Mouse (Mus musculus) myocyte (in vitro differentiated cells): ENCODE results near the gene Trp53rka. TPM values are rescaled to one million over a fixed set of nuclear protein-coding genes. Genes with fewer than 3 reads are reported as not detected.

Experiments used
- H3K27me3 ChIP-seq: one replicate; pipeline ENCODE4 v1.6.1; 2011; ENCODE audit not compliant: control insufficient read depth, insufficient read depth, insufficient read length
- H3K36me3 ChIP-seq: one replicate; pipeline ENCODE4 v1.6.1; 2011; ENCODE audit not compliant: control insufficient read depth, insufficient read depth
- H3K4me2 ChIP-seq: one replicate; pipeline ENCODE4 v1.6.1; 2011; ENCODE audit warnings: low read depth, control low read depth
- H3K4me3 ChIP-seq: one replicate; pipeline ENCODE4 v1.5.1; 2011; ENCODE audit warnings: mild to moderate bottlenecking, control low read depth, moderate library complexity
- H3K79me2 ChIP-seq: one replicate; pipeline ENCODE4 v1.6.1; 2011; ENCODE audit not compliant: control insufficient read depth, insufficient read depth
- H3ac ChIP-seq: one replicate; pipeline ENCODE4 v1.6.1; 2011; ENCODE audit not compliant: control insufficient read depth, insufficient read length
- CEBPB ChIP-seq: IDR thresholded peaks from 2 replicates; pipeline ENCODE4 v1.6.1; 2011; ENCODE audit warnings: mild to moderate bottlenecking, moderate library complexity; ENCODE audit not compliant: poor library complexity, insufficient read depth, severe bottlenecking
- E2F4 ChIP-seq: IDR thresholded peaks from one replicate; pipeline ENCODE4 v1.6.1; 2011; ENCODE audit warnings: mild to moderate bottlenecking, control low read depth, moderate library complexity; ENCODE audit not compliant: insufficient read depth
- MAX ChIP-seq: IDR thresholded peaks from one replicate; pipeline ENCODE4 v1.6.1; 2011; ENCODE audit warnings: low read depth, mild to moderate bottlenecking, control low read depth
- MYOD1 ChIP-seq, 3 experiments: IDR thresholded peaks; one replicate each; pipeline ENCODE4 v1.6.1; 2011; ENCODE audit warnings: control low read depth in 2 of 3, low read depth in 2 of 3, mild to moderate bottlenecking in 2 of 3, moderate library complexity in 1 of 3; ENCODE audit not compliant: insufficient read length in 2 of 3, control insufficient read depth in 1 of 3
- MYOG ChIP-seq, 3 experiments: IDR thresholded peaks; one replicate each; pipeline ENCODE4 v1.6.1; 2011; ENCODE audit warnings: control low read depth in 2 of 3, low read depth in 2 of 3, mild to moderate bottlenecking in 2 of 3; ENCODE audit not compliant: insufficient read length in 2 of 3, control insufficient read depth in 1 of 3, insufficient read depth in 1 of 3
- POLR2A ChIP-seq: IDR thresholded peaks from one replicate; pipeline ENCODE4 v1.6.1; 2011; ENCODE audit warnings: low read depth, mild to moderate bottlenecking, control low read depth, moderate library complexity; ENCODE audit not compliant: insufficient read length
- POLR2AphosphoS2 ChIP-seq: IDR thresholded peaks from one replicate; pipeline ENCODE4 v1.6.1; 2011; ENCODE audit warnings: low read depth, control low read depth; ENCODE audit not compliant: insufficient read length
- REST ChIP-seq: IDR thresholded peaks from one replicate; pipeline ENCODE4 v1.6.1; 2011; ENCODE audit warnings: mild to moderate bottlenecking, control low read depth, moderate library complexity; ENCODE audit not compliant: insufficient read depth, insufficient read length
- SRF ChIP-seq: IDR thresholded peaks from one replicate; pipeline ENCODE4 v1.6.1; 2011; ENCODE audit warnings: low read depth; ENCODE audit not compliant: control insufficient read depth, insufficient read length
- TCF12 ChIP-seq: IDR thresholded peaks from one replicate; pipeline ENCODE4 v1.6.1; 2011; ENCODE audit warnings: mild to moderate bottlenecking, control low read depth; ENCODE audit not compliant: poor library complexity, insufficient read depth, severe bottlenecking
- TCF3 ChIP-seq: IDR thresholded peaks from one replicate; pipeline ENCODE4 v1.6.1; 2011; ENCODE audit warnings: low read depth, control low read depth; ENCODE audit not compliant: insufficient read length
- USF1 ChIP-seq: IDR thresholded peaks from one replicate; pipeline ENCODE4 v1.6.1; 2011; ENCODE audit warnings: low read depth, mild to moderate bottlenecking, control low read depth, moderate library complexity
- polyA plus RNA-seq: library from polyadenylated mRNA; unstranded; fragments of >200 nt; fragmentation: generic; extraction: Trizol; gene quantifications from one replicate; pipeline ENCODE4 v1.2.1, GENCODE M21; 2012; ENCODE audit warnings: missing spikeins

Trp53rka gene
- polyA plus RNA-seq, 1 experiment, result 19.7 TPM

DNA sequence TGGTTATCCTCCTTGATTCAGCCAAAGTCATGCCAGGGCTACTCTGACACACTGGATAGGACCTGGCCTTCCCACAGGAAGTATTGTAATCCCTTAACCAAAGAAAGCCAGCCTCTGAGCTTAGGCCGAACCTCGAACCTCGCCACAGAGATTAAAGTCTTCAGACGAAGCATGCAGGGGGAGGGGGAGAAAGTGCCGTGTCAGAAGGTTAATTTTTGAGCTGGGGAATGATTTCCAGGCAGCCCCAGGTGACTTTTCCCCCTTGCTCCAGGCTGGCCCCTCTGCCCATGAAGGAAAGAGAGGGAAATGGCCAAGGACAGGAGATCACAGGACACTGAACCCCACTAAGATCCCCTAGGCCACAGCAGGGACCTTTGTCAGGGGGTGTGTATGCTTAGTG is 34.9 kb downstream of the Trp53rka start:
- TF ChIP-seq TCF12 (no peak), E2F4 (no peak), MAX (no peak), POLR2A (no peak), USF1 (no peak), CEBPB (no peak), REST (no peak), TCF3 (no peak)
- Histone ChIP-seq H3K79me2 (no peaks in the 10 kb centered on the region), H3K36me3 (no peaks in the 10 kb centered on the region), H3K4me3 (no peak overlapping the region), H3K27me3 (peaks cover 75% of the 10 kb centered on the region), H3K4me2 (no peak overlapping the region), H3ac (no peak overlapping the region)

DNA sequence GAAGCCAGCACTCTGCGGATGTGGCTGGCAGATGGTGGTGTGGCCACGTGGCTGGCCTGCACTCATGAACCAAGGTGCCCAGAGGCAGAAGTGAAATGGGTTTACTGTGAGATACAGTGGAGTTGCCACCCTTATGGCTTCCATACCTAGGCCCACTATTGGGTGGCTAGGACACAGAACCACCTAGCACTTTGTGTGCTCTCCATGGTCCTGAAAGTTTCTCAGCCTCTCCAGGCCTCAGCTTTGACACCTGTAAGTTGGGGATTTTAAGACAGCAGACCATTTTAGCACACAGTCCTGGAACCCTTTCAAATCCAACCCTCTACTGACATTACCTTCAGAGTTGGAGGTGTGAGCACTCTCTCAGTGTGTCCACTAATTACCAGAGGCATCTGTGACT is 36.4 kb downstream of the Trp53rka start:
- Histone ChIP-seq H3K36me3 (no peaks in the 10 kb centered on the region), H3K4me3 (no peak overlapping the region), H3ac (no peak overlapping the region), H3K4me2 (no peak overlapping the region), H3K27me3 (peaks cover 72% of the 10 kb centered on the region), H3K79me2 (no peaks in the 10 kb centered on the region)
- TF ChIP-seq E2F4, result no peak
- TF ChIP-seq MYOG (IDR thresholded peaks at IDR 0.05; ENCODE audit: control insufficient read depth in 1 of 3, insufficient read depth in 1 of 3, insufficient read length in 2 of 3, low read depth in 2 of 3), result no peak
- TF ChIP-seq MAX, result no peak
- no peak for TF ChIP-seq POLR2A
- no peak for TF ChIP-seq CEBPB
- peak; percentile 77 for TF ChIP-seq REST

DNA sequence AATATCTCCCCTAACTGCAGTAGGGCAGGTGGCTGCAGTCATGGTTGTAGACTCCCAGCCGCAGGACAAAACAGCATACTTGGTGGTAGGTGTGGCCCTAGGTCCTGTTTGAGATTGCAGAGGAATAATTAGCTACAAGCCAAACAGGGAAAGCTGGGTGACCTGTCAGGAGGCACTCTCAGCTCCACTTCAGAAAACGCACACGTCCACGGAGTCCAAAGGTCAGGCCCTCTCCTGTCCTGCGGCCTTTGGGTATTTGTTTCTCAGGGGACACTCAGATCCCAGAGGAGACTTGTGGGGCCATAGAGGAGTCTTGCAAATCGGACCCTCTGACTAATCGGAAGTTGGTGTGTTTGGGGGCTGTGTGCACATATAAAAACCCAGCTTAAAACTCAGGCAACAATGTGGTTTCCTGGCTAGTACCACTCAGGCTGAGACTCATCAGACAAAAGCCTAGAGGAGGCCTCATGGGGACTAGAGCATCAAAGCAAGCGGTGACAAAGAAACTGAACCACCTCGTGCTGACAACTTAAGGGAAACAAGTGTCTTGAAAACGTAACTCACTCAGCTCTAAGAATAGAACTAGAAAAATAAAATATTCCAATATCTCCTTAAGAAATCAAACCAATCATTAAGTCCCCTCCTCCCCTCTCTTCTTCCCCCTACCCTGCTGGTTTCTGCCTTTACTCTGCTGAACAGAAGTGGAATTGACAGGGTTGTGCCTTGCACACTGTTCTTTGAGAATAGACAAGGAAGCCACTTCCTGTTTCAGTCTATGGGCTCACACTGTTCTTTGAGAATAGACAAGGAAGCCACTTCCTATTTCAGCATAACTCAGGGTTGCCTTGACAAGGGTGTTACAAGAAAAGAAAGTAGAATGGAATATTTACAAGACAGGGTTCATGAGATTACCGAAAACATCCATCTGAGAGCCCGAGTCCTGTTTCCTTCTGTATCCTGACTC is 40.1 kb downstream of the Trp53rka start:
- H3K79me2 ChIP-seq, result no peaks in the 10 kb centered on the region
- TF ChIP-seq TCF3 (no peak), CEBPB (no peak), MYOG (IDR thresholded peaks at IDR 0.05; ENCODE audit: control insufficient read depth in 1 of 3, insufficient read depth in 1 of 3, insufficient read length in 2 of 3, low read depth in 2 of 3) (no peak), SRF (no peak), REST (no peak), POLR2A (no peak), TCF12 (no peak), MYOD1 (IDR thresholded peaks at IDR 0.05; ENCODE audit: control insufficient read depth in 1 of 3, insufficient read length in 2 of 3, low read depth in 2 of 3) (no peak), POLR2AphosphoS2 (no peak), E2F4 (no peak), USF1 (no peak), MAX (no peak)
- H3K4me3 ChIP-seq, result no peak overlapping the region
- no peak overlapping the region for H3ac ChIP-seq
- no peaks in the 10 kb centered on the region for H3K36me3 ChIP-seq
- peaks cover 54% of the 10 kb centered on the region for H3K27me3 ChIP-seq
- H3K4me2 ChIP-seq, result no peak overlapping the region

DNA sequence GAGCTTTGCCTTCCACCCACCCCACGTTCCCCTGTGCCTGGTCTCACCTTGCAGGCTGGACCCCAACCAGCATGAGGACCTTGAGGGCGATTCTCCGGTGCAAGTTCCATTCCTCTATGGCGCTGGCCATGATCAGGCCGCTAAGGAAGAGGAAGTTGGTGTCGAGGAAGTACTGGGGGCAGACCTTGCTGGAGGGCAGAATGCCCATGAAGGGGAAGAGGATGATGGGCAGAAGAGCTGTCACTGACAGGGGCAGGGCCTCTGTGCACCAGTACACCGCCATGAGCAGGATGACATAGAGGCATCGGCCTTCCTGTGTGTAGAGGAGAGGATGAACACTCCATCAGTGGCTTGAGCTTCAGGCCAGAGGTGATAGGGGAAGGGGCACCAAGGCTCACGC is 44.6 kb downstream of the Trp53rka start:
- H3K79me2 ChIP-seq, result no peaks in the 10 kb centered on the region
- no peak overlapping the region for H3K4me2 ChIP-seq
- no peak overlapping the region for H3K4me3 ChIP-seq
- TF ChIP-seq POLR2AphosphoS2 (no peak), REST (no peak), USF1 (no peak), E2F4 (no peak), POLR2A (no peak), MYOG (IDR thresholded peaks at IDR 0.05; ENCODE audit: control insufficient read depth in 1 of 3, insufficient read depth in 1 of 3, insufficient read length in 2 of 3, low read depth in 2 of 3) (no peak), TCF3 (no peak), MYOD1 (IDR thresholded peaks at IDR 0.05; ENCODE audit: control insufficient read depth in 1 of 3, insufficient read length in 2 of 3, low read depth in 2 of 3) (no peak), MAX (no peak), CEBPB (no peak), SRF (no peak), TCF12 (no peak)
- H3ac ChIP-seq, result no peak overlapping the region
- H3K36me3 ChIP-seq, result no peaks in the 10 kb centered on the region
- peaks cover 24% of the 10 kb centered on the region for H3K27me3 ChIP-seq

DNA sequence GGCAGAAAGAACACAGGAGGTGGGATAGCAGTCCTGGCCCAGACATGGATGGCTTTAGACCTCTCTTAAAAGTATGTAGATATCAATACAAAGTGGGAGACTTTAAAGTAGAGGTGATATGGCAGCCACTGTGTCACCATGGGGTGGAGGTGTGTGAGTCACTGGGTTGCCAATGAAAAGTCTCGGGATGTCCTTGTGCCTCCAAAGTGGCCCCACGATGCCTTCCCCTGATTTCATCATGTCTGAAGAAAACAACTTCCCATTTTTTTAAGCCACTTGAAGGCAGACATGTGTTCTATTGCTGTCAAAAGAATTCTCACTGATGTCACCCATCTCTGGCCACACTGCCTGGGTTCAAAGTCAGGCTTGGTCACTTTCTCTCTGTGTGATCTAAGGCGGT is 48.3 kb downstream of the Trp53rka start:
- H3K36me3 ChIP-seq, result no peaks in the 10 kb centered on the region

More for the DNA sequence above, 48.3 kb downstream of the Trp53rka start:
- Histone ChIP-seq H3K4me3 (no peak overlapping the region), H3ac (no peak overlapping the region), H3K27me3 (peaks cover 39% of the 10 kb centered on the region), H3K4me2 (no peak overlapping the region), H3K79me2 (no peaks in the 10 kb centered on the region)
- TF ChIP-seq TCF12 (no peak), REST (no peak), USF1 (no peak), POLR2A (no peak), MAX (no peak)
